Mouse (Mus musculus) cerebellum, adult 9-10 months (tissue): ENCODE results near the gene Far1.
A peak's percentile ranks its signal among the peaks of the same experiment; 100 is the strongest.

ENCODE experiments used
- DNase-seq: peaks from one replicate; pipeline ENCODE4 v3.0.0; 2022

Far1 gene

DNA sequence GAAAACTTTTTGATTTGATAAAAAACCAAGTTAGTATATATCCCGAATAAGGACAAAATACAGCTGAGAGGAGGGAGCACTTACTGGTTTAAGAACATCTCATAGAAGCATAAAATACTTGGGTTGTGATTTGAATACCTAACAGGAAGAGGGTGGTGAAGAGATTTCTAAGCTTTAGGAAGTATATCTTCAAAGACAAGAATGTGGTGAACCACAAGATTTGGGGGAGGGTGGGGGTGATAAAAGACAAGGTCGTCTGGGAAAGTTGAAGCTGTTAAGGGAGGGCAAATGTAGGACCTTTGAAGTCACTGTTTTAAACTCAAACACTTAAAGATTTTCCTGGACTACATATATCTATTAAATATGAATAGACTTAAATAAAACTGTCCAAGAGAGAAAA lies 59.1 kb downstream of the Far1 start:
- no peak for DNase-seq

- no peak for DNase-seq
Observed at GRCm38 (mm10) chr7:113582111-113582510, 68.5 kb downstream of the Far1 start.

DNA sequence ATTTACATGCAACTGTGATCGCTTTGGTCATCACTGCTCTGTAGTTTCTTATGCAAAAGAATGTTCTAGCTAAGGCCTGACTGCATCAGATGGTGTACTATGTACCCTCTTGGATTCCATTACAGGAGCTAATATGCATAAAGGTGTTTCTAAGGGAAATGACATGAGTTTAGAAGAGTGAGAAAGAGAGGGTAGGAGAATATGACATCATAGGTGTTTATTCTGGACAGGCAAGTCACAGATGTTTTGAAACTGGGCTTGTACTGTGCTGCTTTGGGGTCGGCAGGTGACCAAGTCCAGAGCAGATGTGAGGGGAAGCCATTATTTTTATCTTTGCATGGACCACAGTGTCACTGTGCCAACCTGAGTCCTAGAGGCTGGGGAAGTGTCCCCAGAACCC lies 75.6 kb downstream of the Far1 start:
- no peak for DNase-seq

GRCm38 (mm10) chr7:113590330-113590729 lies 76.7 kb downstream of the Far1 start:
- no peak for DNase-seq

- DNase-seq, result no peak
Observed at GRCm38 (mm10) chr7:113591084-113591483, 77.5 kb downstream of the Far1 start.

DNA sequence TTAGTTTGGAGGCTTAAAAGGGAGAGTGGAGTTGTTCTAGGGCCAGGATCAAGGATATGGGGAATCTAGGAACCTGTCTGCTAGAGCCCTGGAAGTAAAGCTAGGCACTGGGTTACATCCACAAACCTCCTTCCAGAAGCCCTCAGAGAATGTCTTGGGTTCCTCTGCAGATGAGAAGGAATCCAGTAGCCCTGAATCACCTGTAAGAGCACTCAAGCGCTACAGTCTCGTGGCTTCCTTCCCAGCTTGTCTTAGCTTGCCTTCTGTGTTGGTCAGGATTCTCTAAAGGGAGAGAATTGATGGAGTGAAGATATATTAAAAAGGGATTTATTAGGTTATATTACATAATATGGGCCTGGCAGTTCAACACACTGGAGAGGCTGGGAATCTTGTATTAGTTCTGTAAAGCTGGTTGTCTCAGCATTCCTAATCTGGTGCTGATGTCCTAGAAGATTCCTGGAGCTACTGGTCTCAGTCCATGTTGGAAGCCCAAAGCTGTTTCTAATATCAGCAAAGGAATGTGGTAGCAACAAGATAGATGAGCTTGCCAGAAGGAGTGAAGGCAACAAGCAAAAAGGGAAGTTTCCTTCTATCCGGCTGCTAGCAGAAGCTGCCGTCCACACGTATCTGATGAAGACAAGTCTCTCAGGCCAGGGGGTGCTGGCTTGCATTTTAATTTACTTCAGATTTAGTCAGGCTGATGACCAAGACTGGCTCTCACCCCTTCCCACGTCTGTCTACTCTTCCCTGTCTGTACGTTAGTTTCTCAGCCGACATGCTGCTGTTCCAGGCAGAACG lies 78.1 kb downstream of the Far1 start:
- no peak for DNase-seq

- DNase-seq, result no peak
Observed at GRCm38 (mm10) chr7:113592696-113593095, 79.1 kb downstream of the Far1 start.

- DNase-seq, result peak; percentile 74
Observed at GRCm38 (mm10) chr7:113594363-113594762, 80.7 kb downstream of the Far1 start.

- DNase-seq, result no peak
Observed at GRCm38 (mm10) chr7:113597231-113597630, 83.6 kb downstream of the Far1 start.

GRCm38 (mm10) chr7:113601803-113602202 lies 88.2 kb downstream of the Far1 start:
- DNase-seq, result no peak

GRCm38 (mm10) chr7:113607928-113608327 lies 94.3 kb downstream of the Far1 start:
- DNase-seq, result peak; percentile 74

DNA sequence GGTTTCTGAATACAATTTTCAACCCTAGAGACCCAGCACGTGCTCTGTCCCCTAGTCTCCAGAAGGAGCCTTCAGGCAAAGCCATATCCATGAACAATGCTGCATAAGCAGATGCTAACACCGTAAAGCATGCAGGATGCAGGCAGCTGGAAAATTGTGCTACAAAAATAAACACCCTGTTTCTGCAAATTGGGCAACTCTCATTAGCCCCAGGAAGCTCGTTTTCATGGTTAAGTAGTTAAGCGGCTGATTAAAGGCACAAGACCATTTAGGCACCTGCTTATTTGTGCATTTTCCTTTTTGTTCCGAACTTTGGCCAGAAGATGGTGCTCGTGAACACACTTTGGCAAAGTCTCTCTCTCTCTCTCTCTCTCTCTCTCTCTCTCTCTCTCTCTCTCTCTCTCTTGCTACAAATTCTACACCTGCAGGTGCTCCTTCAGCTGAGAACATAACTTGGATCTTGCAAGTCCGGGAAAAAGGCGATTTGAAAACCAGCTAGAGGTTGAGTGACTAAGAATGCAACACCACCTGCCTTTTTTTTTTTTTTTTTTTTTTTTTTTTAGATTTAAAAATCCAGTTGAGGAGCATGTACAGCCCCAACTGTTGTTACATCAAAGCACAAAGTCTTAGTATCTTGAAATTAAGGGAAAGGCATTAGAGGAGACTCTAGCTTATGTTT lies 95.5 kb downstream of the Far1 start:
- DNase-seq, result peak; percentile 86

DNA sequence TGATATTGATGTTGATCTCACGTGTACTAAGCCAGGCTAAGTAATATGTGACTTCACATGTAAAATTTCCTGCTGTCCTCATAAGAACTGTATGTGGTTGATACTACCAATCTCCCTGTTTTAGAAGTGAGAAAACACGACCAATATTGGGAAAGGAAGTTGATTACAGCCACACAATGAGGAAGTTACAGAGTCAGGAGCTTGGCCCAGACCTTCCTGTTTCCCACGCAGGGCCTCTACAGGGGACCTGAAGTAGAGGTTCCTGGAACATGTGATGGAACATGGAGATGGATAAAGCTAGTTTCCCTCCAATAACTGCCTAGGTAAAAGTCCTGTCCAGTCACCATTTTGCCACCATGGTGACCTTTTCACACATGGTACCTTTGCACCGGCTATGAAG lies 99.0 kb downstream of the Far1 start:
- DNase-seq, result no peak

- no peak for DNase-seq
Observed at GRCm38 (mm10) chr7:113614198-113614927, 100.7 kb downstream of the Far1 start.

DNA sequence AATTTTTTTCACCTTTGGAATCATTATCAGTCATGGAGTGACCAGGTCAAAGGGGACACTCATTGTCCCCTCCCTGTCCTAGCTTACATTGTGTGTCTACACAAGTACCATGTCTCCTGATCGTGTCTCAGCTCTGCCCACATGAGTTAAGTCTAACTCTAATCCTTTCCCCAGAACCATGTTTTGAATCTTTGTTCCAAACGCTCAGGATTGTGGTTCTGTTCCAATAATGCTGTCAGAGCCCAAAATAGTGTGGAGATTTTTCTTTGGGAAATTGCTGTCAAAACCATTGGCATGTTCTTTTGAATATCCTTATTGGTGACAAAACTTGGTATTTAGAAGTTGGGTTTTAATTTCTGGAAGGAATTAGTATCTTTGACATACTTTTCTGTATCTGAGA lies 105.5 kb downstream of the Far1 start:
- no peak for DNase-seq

- DNase-seq, result no peak
Observed at GRCm38 (mm10) chr7:113619768-113620167, 106.1 kb downstream of the Far1 start.
